Mouse (Mus musculus) small intestine, adult 2 months (tissue): Measurements from ENCODE around the gene Spry2.

Source experiments
- CTCF ChIP-seq: fragments of 200-500 bp; IDR thresholded peaks from 2 replicates; pipeline ENCODE4 v1.5.1; 2012; ENCODE audit warnings: low read depth, mild to moderate bottlenecking, control low read depth, inconsistent platforms, low read length, moderate library complexity, mixed read lengths; ENCODE audit not compliant: insufficient replicate concordance, insufficient read length; ENCODE audit errors: extremely low read depth
- POLR2A ChIP-seq: fragments of 200-500 bp; IDR thresholded peaks from 2 replicates; pipeline ENCODE4 v1.6.1; 2012; ENCODE audit warnings: low read depth, mild to moderate bottlenecking, control low read depth, inconsistent platforms, low read length, moderate library complexity

GRCm38 (mm10) chr14:105876375-105876774 is 20.2 kb downstream of the Spry2 start:
- TF ChIP-seq CTCF (no peak), POLR2A (no peak)
